Mouse (Mus musculus): ENCODE results near the gene H2-M10.1.

- TF ChIP-seq TAL1 (IDR thresholded peaks at IDR 0.05; ENCODE audit: low read length) (no peak), GATA1 (IDR thresholded peaks at IDR 0.05; ENCODE audit: low read length) (no peak)
These were observed 11.4 kb downstream of the H2-M10.1 start for GRCm38 (mm10) chr17:36314511-36314910.

All from erythroblast, embryonic 14.5 days (primary cell).